ENCODE assay signal across 27 mouse cellular contexts in genomic region chr6:64047950-64048349, GRCm38 (mm10).
DNase-seq lines count a peak whose midpoint lies in the region; ATAC-seq and TF ChIP-seq lines count a peak whose summit lies in the region.
"Had no signal": no experiment of that assay in that cellular context is flagged by ENCODE, and none has a peak within 500 bp of the region (broad histone marks: within the 10 kb centered on the region; RNA-seq: fewer than 3 reads in every experiment).

No protein-coding gene starts in this region.

- DNase-seq in hindbrain, postnatal 0 days (ENCODE audit: low spot score): peak; percentile 21
- DNase-seq in hindbrain, embryonic 11.5 days (ENCODE audit: low spot score): no peak
- peak; percentile 66 for DNase-seq in cerebellum, adult 11-12 months
- DNase-seq in cerebellum, adult 9-11 months: peak; percentile 69
- no peak for DNase-seq in heart, postnatal 10 days
- DNase-seq in MN1 (ENCODE audit: low spot score): no peak
- DNase-seq in thymus, postnatal 14 days: no peak
- DNase-seq: adrenal gland, postnatal 25 days; gastrocnemius, postnatal 10 days; kidney, adult 8-10 months; kidney, postnatal 4 days; layer of hippocampus, postnatal 36 days; lung, embryonic 14.5 days; lung, postnatal 14 days; right cerebral cortex, adult 18-20 months; spleen, adult 18-20 months; thymus, postnatal 36 days had no signal

- no peaks in the 10 kb centered on the region for H3K27me3 ChIP-seq in hindbrain, postnatal 0 days (ENCODE audit: insufficient read depth, low read length)
- H3K27me3 ChIP-seq in hindbrain, embryonic 11.5 days (ENCODE audit: control insufficient read depth, insufficient read depth, low read length): no peaks in the 10 kb centered on the region
- H3K27me3 ChIP-seq: embryonic facial prominence, embryonic 12.5 days; hindbrain, embryonic 12.5 days; liver, embryonic 15.5 days; neural tube, embryonic 12.5 days had no signal

- WGBS in hindbrain, postnatal 0 days: 65% methylated on average over 5 of the region's 5 CpGs
- 87% methylated on average over 5 of the region's 5 CpGs for WGBS in hindbrain, embryonic 11.5 days

- no peaks in the 10 kb centered on the region for H3K9me3 ChIP-seq in hindbrain, postnatal 0 days (ENCODE audit: low read length)
- no peaks in the 10 kb centered on the region for H3K9me3 ChIP-seq in hindbrain, embryonic 11.5 days (ENCODE audit: control insufficient read depth, low read length)
- H3K9me3 ChIP-seq: embryonic facial prominence, embryonic 12.5 days; forebrain, embryonic 10.5 days; hindbrain, embryonic 12.5 days; liver, embryonic 15.5 days; midbrain, embryonic 10.5 days; neural tube, embryonic 12.5 days had no signal

- ATAC-seq in hindbrain, postnatal 0 days: no peak
- ATAC-seq in hindbrain, embryonic 11.5 days (ENCODE audit: low FRiP score): no peak
- ATAC-seq: intestine, embryonic 16.5 days; midbrain, embryonic 16.5 days had no signal

- H3K4me1 ChIP-seq in hindbrain, postnatal 0 days (ENCODE audit: insufficient read depth, low read length): no peaks in the 10 kb centered on the region
- no peaks in the 10 kb centered on the region for H3K4me1 ChIP-seq in hindbrain, embryonic 11.5 days (replicated peaks; ENCODE audit: control insufficient read depth, insufficient read depth, low read length)
- H3K4me1 ChIP-seq: embryonic facial prominence, embryonic 12.5 days; forebrain, embryonic 10.5 days; liver, embryonic 15.5 days; neural tube, embryonic 12.5 days had no signal

- intact Hi-C loops in heart, postnatal 10 days (cut with DNase I): no loop called here

- no peak overlapping the region for H3K4me3 ChIP-seq in hindbrain, postnatal 0 days (ENCODE audit: low read length)
- H3K4me3 ChIP-seq in hindbrain, embryonic 11.5 days (ENCODE audit: low read depth, low read length): no peak overlapping the region
- H3K4me3 ChIP-seq: embryonic facial prominence, embryonic 12.5 days; forebrain, embryonic 10.5 days; hindbrain, embryonic 12.5 days; liver, embryonic 15.5 days; midbrain, embryonic 10.5 days; myocyte; neural tube, embryonic 12.5 days had no signal

- H3K4me2 ChIP-seq in hindbrain, postnatal 0 days (ENCODE audit: low read depth, low read length): no peak overlapping the region
- H3K4me2 ChIP-seq in hindbrain, embryonic 11.5 days (replicated peaks; ENCODE audit: low read depth, low read length): no peak overlapping the region
- H3K4me2 ChIP-seq: embryonic facial prominence, embryonic 12.5 days; hindbrain, embryonic 12.5 days; liver, embryonic 15.5 days; lung, embryonic 14.5 days; neural tube, embryonic 12.5 days had no signal

- H3K36me3 ChIP-seq in hindbrain, postnatal 0 days (ENCODE audit: insufficient read depth, low read length): no peaks in the 10 kb centered on the region
- no peaks in the 10 kb centered on the region for H3K36me3 ChIP-seq in hindbrain, embryonic 11.5 days (ENCODE audit: control insufficient read depth, insufficient read depth, low read length)
- H3K36me3 ChIP-seq: embryonic facial prominence, embryonic 12.5 days; forebrain, embryonic 10.5 days; hindbrain, embryonic 12.5 days; liver, embryonic 15.5 days; midbrain, embryonic 10.5 days; neural tube, embryonic 12.5 days had no signal

- no peak overlapping the region for H3K27ac ChIP-seq in hindbrain, postnatal 0 days
- H3K27ac ChIP-seq in hindbrain, embryonic 11.5 days (ENCODE audit: low read depth, low read length): no peak overlapping the region
- H3K27ac ChIP-seq: embryonic facial prominence, embryonic 12.5 days; forebrain, embryonic 10.5 days; hindbrain, embryonic 12.5 days; kidney, postnatal 0 days; liver, embryonic 15.5 days; midbrain, embryonic 10.5 days; neural tube, embryonic 12.5 days had no signal

- no peak overlapping the region for H3K9ac ChIP-seq in hindbrain, postnatal 0 days (replicated peaks; ENCODE audit: low read length)
- no peak overlapping the region for H3K9ac ChIP-seq in hindbrain, embryonic 11.5 days (ENCODE audit: low read depth, low read length)
- H3K9ac ChIP-seq: embryonic facial prominence, embryonic 12.5 days; hindbrain, embryonic 12.5 days; liver, embryonic 15.5 days; lung, embryonic 14.5 days; neural tube, embryonic 12.5 days had no signal

- TF ChIP-seq CTCF in hindbrain, postnatal 0 days (IDR thresholded peaks at IDR 0.05; ENCODE audit: low read depth): no peak

Comparison
In these comparisons a context has a peak if more than half of its experiments do, and no peak if none do; other contexts are left out.
1. DNase-seq: peak in hindbrain, postnatal 0 days (single experiment), cerebellum, adult 11-12 months (single experiment) and cerebellum, adult 9-11 months (single experiment); none in hindbrain, embryonic 11.5 days (single experiment), heart, postnatal 10 days (0 of 2), MN1 (single experiment) and thymus, postnatal 14 days (single experiment).